Mouse (Mus musculus) hindlimb bud, embryonic 11.5 days (tissue): Measurements from ENCODE around the gene Asgr1.
"Not testable (repeated sequence)": the region's sequence is repeated elsewhere in the genome, so short reads cannot be mapped to it uniquely, and the experiment has no call there.

Source experiments
- DNase-seq: peaks from one replicate; pipeline ENCODE4 v3.0.0-alpha.2; 2012; ENCODE audit warnings: low read depth, low spot score; ENCODE audit errors: extremely low spot score

The Asgr1 gene

GRCm38 (mm10) chr11:70053898-70054570, at the start of gene Asgr1:
Gene Asgr1, plus strand, starts transcription at chr11:70054085.
- no peak for DNase-seq

- DNase-seq = no peak
Measured at GRCm38 (mm10) chr11:70005521-70005920, 48.4 kb upstream of the Asgr1 start.

- no peak for DNase-seq
Measured at GRCm38 (mm10) chr11:70010033-70010432, 43.9 kb upstream of the Asgr1 start.

DNA sequence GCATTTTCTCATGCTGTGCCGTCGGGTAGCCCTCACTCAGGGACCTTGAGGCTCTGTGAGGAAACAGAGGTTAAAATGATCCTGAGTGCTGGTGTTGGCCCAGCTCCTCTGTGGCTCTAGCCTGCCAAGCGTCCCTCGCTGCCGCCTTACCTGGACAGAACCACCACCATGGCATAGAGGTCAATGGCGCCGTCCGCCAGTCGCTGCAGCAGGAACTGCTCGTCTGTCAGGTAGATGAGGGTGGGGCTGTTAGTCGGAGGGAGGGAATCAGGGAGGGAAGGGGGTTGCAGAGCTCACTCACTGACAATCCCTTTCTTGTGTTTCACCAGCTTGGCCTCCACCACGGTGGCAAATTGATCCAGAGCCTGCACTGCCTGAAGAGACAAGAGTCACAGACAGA, 43.3 kb upstream of the Asgr1 start:
- no peak for DNase-seq

DNA sequence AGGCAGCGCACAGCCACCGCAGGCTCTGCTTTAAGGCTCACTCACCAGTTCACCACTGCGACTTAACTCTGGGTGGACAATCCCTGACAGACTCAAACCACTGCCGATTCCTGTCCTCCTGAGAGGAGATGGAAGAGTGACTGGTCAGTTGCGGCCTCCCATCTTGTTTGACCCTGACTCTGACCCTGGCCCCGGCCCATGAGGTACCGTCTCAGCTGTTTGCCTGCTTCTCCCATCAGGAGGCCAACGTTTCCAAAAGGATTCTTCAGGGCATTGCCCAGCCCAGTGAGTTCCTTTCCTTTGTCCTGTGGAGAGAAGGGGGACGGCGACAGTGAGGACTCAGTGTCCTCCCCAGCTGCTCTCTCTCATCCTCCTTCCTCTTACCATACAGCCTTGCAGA, 42.9 kb upstream of the Asgr1 start:
- no peak for DNase-seq

GRCm38 (mm10) chr11:70012931-70013330, 41.0 kb upstream of the Asgr1 start:
- DNase-seq = no peak

GRCm38 (mm10) chr11:70013408-70013807, 40.5 kb upstream of the Asgr1 start:
- DNase-seq = no peak

DNA sequence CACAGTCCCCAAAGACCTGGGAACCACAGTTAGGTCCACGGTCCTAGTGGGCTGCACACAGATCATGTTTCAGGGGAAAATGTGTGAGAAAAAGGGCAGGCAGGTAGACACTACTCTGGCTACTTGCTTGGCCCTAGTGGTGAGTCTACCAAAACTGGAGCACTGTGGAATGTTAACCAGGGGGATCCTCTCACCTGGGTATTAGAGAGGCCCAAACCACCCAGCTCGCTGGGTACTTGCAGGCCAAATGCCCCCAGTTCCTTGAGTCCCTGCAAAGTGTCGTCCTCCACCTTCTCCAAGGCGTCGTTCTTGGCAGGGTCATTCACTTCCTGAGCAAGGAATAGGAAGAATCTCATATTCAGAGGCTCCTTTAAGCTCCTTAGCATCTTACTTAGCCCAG, 39.8 kb upstream of the Asgr1 start:
- no peak for DNase-seq

DNA sequence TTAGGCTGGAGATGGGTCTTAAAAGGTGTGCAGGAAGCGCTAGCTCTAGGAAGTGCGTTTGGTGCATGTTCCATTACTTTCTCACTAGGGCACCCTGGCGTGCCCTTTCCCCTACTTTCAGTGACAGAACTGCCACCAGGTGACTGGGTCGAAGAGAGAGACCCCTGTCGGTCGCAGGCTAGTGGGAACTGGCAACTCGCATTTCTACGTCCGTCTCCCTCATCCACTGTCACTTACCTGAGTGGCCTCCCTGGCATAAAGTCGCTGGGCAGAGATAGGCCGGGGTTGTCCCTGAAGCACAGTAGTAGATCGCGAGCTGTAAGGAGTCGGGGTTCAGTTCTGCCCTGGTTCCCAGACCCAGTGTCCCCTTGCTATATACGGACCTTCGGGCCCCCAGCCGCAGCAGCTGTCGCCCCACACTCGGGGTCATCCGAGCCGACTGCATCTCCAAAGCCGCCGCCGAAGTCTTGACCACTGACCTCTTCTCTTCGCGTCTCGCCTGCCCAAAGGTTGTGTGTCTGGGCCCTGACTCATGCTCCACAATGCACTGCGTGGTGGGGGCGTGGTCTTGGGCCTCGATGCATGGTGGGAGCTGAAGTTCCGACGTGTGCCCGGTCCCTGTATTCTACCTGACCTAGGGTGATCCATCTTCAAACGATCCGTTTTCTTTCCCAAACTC, 38.9 kb upstream of the Asgr1 start, which contains the start of gene Acadvl:
Acadvl (minus strand) TSS at position 532 of the 679 bp plus-strand sequence.
- DNase-seq = no peak

DNA sequence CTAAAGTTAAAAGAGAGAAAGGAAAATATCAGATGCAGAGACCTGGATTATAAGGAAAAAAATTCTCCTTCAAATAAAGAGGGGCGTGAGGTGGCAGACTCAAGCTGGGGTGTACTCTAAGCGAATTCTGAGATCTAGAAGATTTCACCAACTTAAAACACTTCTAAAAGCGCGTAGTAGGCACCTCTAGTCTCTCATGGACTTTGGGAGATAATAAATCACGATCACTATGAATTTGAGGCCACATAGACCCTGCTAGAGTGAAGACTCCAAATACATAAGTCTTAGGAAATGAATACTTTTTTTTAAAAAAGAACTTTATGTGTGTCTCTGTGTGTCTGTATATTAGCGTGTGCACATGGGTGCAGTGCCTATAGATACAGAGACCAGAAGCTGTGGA, 38.2 kb upstream of the Asgr1 start:
- DNase-seq = no peak

GRCm38 (mm10) chr11:70016177-70016576, 37.7 kb upstream of the Asgr1 start:
- DNase-seq = not testable (repeated sequence)

DNA sequence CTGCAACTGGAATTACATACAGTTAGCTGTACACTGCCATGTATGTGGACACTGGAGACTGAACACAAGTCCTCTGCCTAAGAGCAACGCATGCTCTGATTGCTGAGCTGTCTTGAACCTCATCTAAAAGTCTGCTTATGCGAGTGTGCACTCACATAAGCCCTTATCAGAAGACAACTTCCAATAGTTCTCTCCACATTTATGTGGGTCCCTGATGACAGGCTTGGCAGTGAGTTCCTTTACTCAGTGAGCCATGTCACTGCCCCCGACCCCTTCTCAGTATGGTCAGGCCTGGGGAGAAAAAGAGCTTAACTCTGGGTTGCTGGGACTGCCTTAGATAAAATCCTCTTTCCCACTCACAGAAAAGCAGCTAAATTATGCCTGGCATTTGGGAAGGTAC, 37.2 kb upstream of the Asgr1 start, which contains the start of gene Dlg4:
Dlg4 (plus strand) TSS at position 274 of the 400 bp plus-strand sequence.
- DNase-seq = no peak

DNA sequence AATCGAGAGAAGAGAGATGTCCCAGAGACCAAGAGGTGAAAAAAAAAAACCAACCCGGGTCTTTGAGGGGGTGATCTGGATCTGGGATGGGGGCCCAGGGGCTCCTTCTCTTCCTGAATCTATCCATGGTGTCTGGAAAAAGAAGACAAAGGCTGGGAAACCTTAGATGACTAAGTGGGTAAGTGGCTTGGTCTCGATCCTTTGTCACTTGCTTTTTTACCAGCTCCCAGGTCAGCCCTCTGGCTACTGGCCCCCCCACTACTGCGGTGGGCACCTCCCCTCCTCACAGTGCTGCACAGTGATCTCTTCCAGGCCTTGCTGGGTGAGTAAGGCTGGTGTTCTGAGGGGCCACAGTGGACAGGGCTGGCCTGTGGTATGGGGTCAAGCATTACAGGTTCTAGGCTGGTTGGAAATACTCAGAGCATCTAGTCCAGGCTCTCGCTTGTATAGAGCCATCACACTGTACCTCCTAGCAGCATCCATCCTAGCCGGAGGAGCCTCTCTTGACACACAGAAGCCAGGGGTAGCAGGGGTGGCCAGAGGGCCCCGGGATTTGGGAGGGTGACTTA, 36.6 kb upstream of the Asgr1 start:
- no peak for DNase-seq

GRCm38 (mm10) chr11:70018131-70018990, 35.5 kb upstream of the Asgr1 start:
- DNase-seq = no peak

DNA sequence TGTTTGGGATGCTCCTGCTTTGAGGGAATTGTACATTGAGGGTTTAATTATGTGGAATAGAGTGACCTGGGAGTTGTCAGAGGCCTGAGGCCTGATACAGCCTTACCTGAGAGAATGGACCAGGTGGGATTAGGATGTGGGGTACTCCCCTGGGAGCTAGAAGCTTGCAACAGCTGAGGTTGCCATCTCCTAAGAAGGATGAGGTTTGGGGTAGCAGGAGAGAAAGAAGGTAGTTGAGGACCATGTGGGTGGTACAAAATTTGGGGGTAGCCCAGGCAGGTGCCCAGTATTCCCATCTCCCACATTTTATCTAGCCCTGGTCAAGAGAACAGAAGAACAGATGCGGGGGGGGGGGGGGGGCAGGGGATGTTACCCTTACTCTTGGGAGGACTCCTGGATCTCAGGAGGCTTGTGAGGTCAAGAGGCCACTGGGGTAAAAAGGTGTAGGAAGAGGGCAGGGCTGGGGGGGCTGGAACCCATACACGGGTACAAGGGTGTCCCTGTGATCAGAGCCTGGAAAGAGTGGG, 34.3 kb upstream of the Asgr1 start:
- no peak for DNase-seq

DNA sequence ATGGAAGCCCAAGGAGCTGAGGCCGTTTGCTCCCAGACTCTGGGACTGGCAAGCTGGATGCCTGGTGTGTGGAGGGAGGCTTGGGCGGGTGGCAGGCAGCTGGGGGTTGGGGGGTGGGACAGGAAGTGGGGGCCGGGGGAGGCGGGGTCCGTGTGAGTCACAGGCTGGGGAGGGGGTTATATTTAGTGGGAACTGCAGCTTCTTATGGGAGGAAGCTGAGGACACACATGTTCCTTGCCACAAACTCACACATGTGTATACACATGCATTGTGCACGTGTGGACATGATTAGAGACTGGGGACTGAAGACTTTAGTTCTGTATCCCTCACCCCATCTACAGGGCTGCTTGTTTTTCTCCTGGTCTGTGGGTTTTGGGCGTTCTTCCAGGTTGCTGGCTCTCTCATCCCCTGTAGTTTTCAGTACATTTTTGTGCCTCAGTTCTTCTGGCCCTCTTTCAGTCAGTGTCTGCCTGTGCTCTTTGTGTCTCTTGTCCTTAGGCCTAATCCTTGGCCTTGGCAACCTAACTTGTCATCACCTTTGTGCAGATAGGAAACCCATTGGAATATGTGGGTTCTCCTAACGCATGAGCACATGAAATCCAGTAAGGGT, 33.8 kb upstream of the Asgr1 start:
- DNase-seq = no peak

GRCm38 (mm10) chr11:70020731-70021263, 33.1 kb upstream of the Asgr1 start:
- DNase-seq = no peak

DNA sequence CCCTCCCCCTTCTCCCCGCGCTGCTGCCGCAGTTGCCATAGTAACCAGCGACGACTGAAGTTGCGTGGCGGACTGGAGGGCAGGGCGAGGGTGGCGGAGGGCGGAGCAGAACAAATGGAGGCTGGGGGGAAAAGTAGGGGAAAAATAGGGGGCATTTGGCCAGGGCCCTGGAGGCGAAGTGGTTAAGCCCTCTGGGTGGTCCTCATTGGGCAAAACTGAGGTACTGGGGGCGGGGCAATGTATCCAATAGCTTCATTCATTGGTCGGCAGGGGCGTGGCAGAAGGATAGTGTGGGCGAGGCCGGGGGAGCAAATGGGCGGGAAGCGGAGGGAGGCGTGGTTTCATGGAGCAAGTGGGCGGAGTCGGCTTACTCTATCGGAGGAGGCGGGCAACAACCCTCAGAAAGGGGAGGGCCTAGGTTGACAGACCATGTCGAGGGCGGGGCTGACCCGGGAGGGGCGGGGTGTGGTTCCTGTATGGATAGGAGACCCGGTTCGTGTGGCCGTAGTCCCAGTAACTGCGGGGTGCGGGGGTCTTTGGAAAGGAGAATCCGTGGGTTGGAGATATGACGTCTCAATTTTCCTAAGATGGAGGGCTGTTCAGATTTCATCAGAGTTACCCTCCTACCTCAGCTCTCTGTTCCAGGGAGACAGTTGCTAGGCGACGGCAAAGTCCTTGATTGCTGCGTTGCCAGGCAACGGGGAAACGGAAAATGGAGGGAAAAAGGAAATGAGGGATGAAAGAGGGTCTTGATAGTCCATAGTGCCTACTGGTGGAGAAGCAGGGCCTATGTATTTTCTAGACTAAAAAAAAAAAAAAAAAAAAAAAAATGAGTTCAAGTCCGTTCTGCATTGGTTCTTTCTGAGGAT, 32.4 kb upstream of the Asgr1 start:
- peak; percentile 91 for DNase-seq

- DNase-seq = no peak
Measured at GRCm38 (mm10) chr11:70023481-70024150, 30.3 kb upstream of the Asgr1 start.
